Mouse (Mus musculus) ovary, postnatal 36 days (tissue): ENCODE measurements around the gene 3110070M22Rik.
"Not testable (repeated sequence)": the region's sequence is repeated elsewhere in the genome, so short reads cannot be mapped to it uniquely, and the experiment has no call there.

ENCODE experiments used
- DNase-seq: peaks from one replicate; pipeline ENCODE4 v3.0.0; 2022; ENCODE audit warnings: low spot score, mixed read lengths

3110070M22Rik gene

DNA sequence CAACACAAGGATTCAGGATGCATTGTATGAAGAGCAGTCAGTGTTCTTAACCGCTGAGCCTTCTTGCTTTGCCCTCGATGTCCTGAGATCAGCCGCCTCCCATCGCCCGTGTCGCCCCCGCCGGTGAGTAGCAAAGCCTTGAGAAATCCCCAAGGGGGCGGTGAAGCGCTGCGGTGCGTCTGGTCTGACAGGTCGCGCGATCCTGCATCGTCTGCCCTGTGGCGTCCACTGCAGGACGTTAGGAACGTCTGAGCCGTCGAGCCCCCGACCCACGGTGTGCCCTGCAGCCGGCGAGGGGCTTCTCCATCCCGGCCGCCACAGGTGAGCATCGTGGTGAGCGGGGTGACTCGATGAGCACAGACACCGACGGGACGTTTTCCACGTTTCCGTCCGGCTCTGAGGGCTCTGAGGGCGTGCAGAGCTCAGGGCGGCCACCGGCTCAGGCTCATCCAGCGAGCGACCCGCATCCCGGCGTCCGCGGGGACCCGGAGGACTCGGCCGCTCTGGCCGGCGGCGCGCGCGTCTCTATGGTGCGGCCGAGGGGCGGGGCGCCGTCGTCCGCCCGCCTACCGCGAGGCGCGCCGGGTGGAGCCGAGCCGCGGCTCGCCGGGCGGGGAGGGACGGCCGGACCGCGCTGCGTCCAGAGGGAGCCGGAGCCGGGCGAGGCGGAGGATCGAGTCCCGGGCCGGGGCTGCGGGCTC is at the start of gene 3110070M22Rik, which contains the start of gene Tmem267:
Gene 3110070M22Rik, minus strand, starts transcription at position 504 of the 701 bp plus-strand sequence.
Gene Tmem267, plus strand, starts transcription at position 160 of the 701 bp plus-strand sequence.
- peak; percentile 90 for DNase-seq

DNA sequence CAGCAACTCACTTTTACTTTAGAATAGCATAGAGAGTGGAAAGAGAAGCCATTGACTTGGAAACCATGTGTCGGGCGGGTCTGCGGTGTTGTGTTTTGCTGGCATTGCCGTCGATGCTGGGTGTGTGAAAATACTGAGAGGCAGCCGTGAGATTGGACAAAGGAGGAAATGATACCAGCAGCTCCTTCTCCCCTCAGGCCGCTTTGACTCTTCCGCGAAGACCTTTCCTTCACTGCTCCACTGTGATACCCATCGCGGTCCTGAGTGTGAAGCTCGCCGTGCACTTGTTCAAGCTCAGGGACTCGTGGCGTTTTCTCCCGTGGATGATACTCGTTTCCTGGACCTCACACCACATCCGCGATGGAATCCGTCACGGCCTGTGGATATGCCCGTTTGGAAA is 6.8 kb upstream of the 3110070M22Rik start:
- not testable (repeated sequence) for DNase-seq

DNA sequence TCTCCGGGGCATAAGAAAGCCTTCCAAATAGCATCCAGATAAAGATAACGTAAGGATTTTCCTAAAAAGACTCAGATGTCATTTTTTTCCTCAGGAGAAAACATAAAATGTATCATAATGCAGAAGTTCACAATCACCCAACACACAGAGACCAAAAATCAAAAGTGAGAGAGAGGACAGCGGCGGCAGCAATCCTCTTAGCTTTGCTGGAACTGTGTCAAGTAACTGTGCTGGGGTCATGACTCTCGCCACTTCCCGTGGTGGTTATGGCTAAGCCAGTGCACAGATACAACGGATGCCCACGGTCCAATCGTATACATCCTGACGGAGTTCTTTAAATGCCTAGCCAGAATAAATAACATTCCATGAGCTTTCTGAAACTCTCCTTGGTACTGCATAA is 3.9 kb upstream of the 3110070M22Rik start:
- DNase-seq: not testable (repeated sequence)

DNA sequence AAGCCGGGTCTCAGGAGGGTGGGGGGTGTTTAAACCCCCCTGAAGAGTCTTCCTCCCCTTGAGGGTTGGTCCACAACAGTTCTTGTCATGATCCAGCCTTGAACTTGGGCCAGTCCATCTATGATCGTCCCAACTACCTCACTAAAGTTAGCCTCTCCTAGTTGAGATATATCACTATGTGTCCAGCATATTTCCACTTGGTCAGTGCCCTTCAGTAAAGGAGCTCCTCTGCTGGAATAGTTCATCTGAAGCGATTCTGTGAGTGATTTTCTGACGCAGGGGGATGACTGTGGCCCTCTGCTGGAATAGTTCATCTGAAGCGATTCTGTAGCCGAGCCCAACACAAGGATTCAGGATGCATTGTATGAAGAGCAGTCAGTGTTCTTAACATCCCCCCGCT is 829 bp downstream of the 3110070M22Rik start:
- no peak for DNase-seq

DNA sequence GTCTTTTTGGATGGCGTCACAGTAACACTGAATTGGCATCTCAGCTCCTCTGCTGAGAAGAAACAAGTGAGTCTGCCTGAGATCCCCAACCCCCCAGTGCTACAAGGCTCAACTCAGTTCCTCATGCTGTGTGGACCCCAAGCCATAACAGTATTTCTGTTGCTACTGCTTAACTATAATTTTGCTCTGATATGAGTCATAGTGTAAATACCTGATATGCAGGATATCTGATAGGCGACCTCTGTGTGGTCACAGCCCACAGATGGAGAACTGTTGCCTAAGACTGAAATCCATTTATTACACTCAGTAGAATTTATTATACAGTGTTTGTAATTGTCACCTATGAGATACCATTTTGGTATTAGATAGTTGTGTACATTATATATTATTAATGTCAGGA is 10.4 kb downstream of the 3110070M22Rik start:
- no peak for DNase-seq

DNA sequence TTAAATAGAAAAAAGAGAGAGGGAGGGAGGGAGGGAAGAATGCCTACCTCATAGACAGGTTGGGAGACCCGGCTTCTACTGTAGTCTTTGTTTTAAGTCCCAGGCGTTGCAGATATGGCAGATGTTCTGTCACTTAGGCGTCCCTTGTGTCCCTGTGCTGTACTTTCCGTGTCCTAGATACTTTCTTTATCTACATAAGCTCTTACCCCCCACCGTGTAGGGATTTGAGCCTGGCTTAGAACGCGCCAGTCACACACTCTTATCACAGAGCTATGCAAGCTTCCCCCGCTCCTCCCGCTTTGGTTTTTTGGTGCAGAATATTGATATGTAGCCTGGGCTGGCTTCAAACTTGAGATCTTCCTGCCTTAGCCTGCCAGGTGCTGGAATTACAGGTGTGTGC is 11.6 kb downstream of the 3110070M22Rik start:
- DNase-seq: no peak

DNA sequence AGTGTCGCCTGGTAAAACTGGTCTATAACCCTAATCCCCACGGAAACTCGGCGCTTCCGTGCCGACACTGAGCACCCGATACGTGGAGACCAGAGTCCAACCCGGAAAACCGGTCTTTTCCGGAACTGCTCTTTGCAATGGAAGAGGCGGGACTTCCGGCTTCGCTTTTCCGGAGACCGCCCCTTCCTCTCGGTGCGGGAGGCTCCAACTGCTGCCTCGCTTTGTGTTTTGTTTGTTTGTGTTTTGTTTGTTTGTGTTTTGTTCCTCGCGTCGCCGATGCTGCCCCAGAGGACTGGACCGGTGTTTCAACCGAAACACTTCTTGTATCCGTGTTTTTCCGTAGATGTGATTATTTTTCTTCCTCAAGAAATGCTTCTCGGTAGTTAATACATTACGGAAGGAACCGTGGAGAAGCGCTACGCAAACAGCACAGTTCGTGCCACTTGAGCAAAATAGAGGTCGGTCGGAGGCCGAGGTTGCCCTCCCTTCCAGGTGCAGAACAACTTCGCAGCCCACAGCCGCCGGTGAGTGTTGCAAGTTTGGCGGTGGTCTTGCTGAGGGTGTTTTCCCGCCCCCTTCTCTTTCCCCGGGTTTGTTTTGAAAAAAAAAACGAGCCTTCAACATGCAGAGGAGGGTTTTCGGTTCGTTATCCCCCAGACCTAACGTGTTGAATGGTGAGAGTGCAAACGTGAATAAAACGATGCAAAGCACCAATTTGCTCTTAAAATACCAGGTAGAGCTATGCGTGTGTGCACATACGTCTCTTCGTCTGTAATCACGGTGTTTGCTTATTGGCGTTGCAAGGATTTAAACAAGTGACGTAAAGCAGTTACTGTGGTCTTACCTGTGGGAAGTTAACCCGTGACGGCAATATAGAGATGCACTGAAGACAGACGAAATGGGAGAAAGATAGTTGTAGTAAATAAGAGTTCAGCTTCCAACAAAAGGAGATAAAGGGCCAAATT is 25.3 kb downstream of the 3110070M22Rik start, which contains the start of gene 4833420G17Rik:
Gene 4833420G17Rik, plus strand, starts transcription at position 173 of the 965 bp plus-strand sequence.
- peak; percentile 81 for DNase-seq

DNA sequence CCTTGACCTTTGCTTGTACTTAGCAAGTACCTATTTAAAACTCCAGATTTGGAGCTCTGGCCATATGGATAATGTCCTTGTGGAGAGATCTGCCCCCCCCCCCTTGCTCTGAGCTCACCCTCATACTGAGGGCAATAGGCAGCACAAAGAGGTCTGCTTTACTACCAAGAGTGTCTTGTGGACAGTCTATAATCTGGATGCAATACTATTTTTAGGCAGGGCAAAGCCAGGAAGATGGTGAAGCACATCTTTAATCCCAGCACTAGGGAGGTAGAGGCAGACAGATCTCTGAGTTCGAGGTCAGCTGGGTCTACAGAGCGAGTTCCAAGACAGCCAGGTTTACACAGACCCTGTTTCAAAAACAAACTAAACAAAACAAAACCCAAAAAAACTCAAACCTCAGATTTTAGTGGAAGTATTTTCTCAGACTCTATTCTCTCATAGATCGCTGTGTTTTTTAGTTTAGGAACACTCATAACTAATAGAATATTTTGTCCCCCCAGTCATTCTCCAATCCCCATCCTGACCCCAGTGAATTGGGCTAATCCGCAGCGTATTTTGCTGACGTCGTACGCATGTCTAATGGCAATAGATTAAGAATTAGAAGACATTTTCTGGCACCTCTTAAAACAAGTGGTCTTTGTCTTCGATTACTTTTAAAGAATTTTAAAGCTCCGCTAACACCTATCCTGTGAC is 26.1 kb downstream of the 3110070M22Rik start:
- DNase-seq: no peak

DNA sequence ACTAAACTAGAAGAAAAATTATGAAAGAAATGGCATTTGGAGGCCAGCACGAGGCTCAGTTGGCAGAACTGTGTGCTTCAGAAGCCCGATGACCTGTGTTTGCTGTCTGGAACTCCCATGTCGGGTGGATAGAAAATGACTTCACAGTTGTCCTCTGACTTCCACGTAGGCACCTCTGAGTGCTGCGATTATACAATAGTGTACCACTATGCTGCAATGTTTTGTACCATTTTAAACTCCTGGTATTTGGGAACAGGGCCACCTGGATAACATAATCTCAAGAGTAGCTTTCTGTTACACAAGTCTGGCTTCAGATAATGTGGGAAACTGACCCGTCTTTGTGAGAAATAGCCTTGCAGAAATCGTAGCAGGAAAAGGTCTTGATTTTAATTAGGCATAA is 31.8 kb downstream of the 3110070M22Rik start:
- DNase-seq: no peak

DNA sequence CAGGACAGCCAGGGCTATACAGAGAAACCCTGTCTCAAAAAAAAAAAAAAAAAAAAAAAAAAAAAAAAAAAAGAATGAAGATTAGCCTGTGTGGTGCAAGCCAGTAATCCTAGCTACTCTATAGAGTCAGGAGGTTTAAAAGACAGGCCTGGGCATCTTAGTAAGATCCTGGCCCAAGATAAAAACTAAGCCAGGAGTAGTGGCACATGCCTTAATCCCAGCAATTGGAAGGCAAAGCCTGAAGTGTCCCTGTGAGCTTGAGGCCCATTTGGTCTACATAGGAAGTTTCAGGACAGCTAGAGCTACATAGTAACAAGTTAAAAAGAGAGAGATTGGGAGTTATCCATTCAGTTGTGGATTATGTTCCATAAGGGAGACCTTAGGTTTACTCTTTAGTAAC is 33.1 kb downstream of the 3110070M22Rik start:
- no peak for DNase-seq

DNA sequence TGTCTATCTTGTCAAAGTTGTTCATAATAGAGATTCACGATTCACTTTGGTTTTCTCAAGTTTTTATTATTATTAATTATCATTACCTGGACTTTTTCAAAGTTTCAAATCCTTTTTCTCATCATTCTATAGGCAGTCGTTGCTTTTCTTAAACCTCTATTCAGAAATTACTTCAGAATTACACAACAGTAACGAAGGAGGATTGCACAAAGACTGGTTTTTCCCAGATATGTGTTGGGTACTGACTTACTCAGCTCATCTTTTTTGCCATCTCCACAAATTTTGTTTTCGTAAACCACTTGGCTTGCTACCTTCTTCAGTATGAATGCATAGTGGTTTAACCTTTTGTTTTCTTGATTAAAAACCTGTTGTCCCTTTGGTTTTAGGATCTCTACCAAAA is 34.6 kb downstream of the 3110070M22Rik start:
- DNase-seq: no peak

DNA sequence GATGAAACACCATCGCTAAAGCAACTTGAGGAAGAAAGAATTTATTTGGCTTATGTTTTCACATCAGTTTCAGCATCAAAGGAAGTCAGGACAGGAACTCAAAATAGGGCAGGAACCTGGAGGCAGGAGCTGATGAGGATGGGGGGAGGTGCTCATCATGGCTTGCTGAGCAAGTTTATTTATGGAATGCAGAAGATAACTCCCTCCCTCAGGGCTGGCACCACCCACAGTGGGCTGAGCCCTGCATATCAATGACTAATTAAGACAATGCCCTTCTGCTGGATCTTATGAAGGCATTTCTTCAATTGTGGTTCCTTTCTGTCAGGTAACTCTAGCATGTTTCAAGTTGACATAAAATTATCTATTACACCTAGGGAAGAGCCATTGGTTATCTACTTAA is 45.9 kb downstream of the 3110070M22Rik start:
- no peak for DNase-seq
